Mouse (Mus musculus) MEL (cell line): ENCODE measurements at regions not wholly inside any gene's neighbourhood (a gene's known extent, or its start where the extent isn't known, plus 50 kb on each side); places are given as distances from the start of the nearest gene placed in this dataset.

ENCODE experiments used
- CTCF ChIP-seq, 3 experiments: IDR thresholded peaks in 2 of 3; conservative IDR thresholded peaks in 1 of 3; 2 replicates each; pipeline ENCODE4 v1.5.1; 2011 to 2012; ENCODE audit warnings: low read length in 3 of 3, low read depth in 2 of 3, mild to moderate bottlenecking in 2 of 3, improper control_type of control experiment in 1 of 3, inconsistent platforms in 1 of 3, mixed read lengths in 1 of 3, moderate library complexity in 1 of 3; ENCODE audit not compliant: control insufficient read depth in 1 of 3, insufficient read depth in 1 of 3, poor library complexity in 1 of 3, severe bottlenecking in 1 of 3
- EP300 ChIP-seq, 2 experiments: IDR thresholded peaks; 2 replicates each; pipeline ENCODE4 v1.6.1; 2011; ENCODE audit warnings: improper control_type of control experiment in 2 of 2, low read length in 2 of 2, low read depth in 1 of 2, mild to moderate bottlenecking in 1 of 2
- MAFK ChIP-seq: IDR thresholded peaks from 2 replicates; pipeline ENCODE4 v1.6.1; 2011; ENCODE audit warnings: low read depth, mild to moderate bottlenecking, low read length, improper control_type of control experiment, borderline replicate concordance
- MAX ChIP-seq: IDR thresholded peaks from 2 replicates; pipeline ENCODE4 v1.6.1; 2011; ENCODE audit warnings: low read length, improper control_type of control experiment
- MYB ChIP-seq: IDR thresholded peaks from 2 replicates; pipeline ENCODE4 v1.6.1; 2011; ENCODE audit warnings: mild to moderate bottlenecking, low read depth, low read length, improper control_type of control experiment
- POLR2A ChIP-seq, 2 experiments: IDR thresholded peaks; 2 replicates each; pipeline ENCODE4 v1.6.1; 2011 to 2012; ENCODE audit warnings: low read length in 2 of 2, mild to moderate bottlenecking in 2 of 2, control low read depth in 1 of 2, improper control_type of control experiment in 1 of 2, low read depth in 1 of 2, moderate library complexity in 1 of 2; ENCODE audit not compliant: control insufficient read depth in 1 of 2, insufficient read depth in 1 of 2, poor library complexity in 1 of 2
- POLR2AphosphoS2 ChIP-seq: IDR thresholded peaks from 2 replicates; pipeline ENCODE4 v1.6.1; 2011; ENCODE audit warnings: low read length, improper control_type of control experiment
- TCF12 ChIP-seq: IDR thresholded peaks from 2 replicates; pipeline ENCODE4 v1.6.1; 2014; ENCODE audit warnings: low read depth, mild to moderate bottlenecking, inconsistent platforms, low read length, improper control_type of control experiment, moderate library complexity
- ZC3H11A ChIP-seq: IDR thresholded peaks from 2 replicates; pipeline ENCODE4 v1.6.1; 2012; ENCODE audit warnings: low read depth, mild to moderate bottlenecking, inconsistent platforms, low read length, improper control_type of control experiment

- TF ChIP-seq MAFK (no peak), MYB (no peak), ZC3H11A (no peak), CTCF (IDR thresholded peaks at IDR 0.05 in 2 of 3, conservative IDR thresholded peaks at IDR 0.05 in 1 of 3; ENCODE audit: control insufficient read depth in 1 of 3, insufficient read depth in 1 of 3, low read depth in 2 of 3, low read length in 3 of 3, poor library complexity in 1 of 3, severe bottlenecking in 1 of 3) (no peak), TCF12 (no peak), POLR2A (IDR thresholded peaks at IDR 0.05; ENCODE audit: control insufficient read depth in 1 of 2, insufficient read depth in 1 of 2, low read depth in 1 of 2, low read length in 2 of 2, poor library complexity in 1 of 2) (no peak), POLR2AphosphoS2 (no peak), EP300 (IDR thresholded peaks at IDR 0.05; ENCODE audit: low read depth in 1 of 2, low read length in 2 of 2) (no peak), MAX (no peak)
These were observed 244.3 kb downstream of the Dhx15 start for GRCm38 (mm10) chr5:51946062-51946461.
